8 mouse cellular contexts compared by ENCODE assay signal in genomic region chr10:80575925-80576324, GRCm38 (mm10). TPM values are rescaled to one million over a fixed set of nuclear protein-coding genes. Genes with fewer than 3 reads are reported as not detected.
DNase-seq lines count a peak whose midpoint lies in the region; ATAC-seq lines count a peak whose summit lies in the region.

No protein-coding gene starts in this region.

- H3K27me3 ChIP-seq in neural tube, embryonic 11.5 days (ENCODE audit: control insufficient read depth, insufficient read depth, low read length): no peaks in the 10 kb centered on the region
- H3K27me3 ChIP-seq in limb, embryonic 11.5 days (ENCODE audit: control insufficient read depth, insufficient read depth, low read length): no peaks in the 10 kb centered on the region
- H3K27me3 ChIP-seq in stomach, embryonic 14.5 days (ENCODE audit: control insufficient read depth, insufficient read depth, low read length): no peaks in the 10 kb centered on the region

- ATAC-seq in neural tube, embryonic 11.5 days (ENCODE audit: insufficient read depth, low FRiP score, low TSS enrichment): no peak
- ATAC-seq in limb, embryonic 11.5 days (ENCODE audit: insufficient number of reproducible peaks, low FRiP score, low TSS enrichment, low read depth): no peak
- ATAC-seq in stomach, embryonic 14.5 days (ENCODE audit: insufficient number of reproducible peaks, insufficient read depth, low FRiP score, low read depth): no peak

- intact Hi-C loops in left cerebral cortex, postnatal 25 days (cut with DNase I): loop anchor here (2.0 to 5.0 kb wide), 2 partner anchors 47 to 81 kb away; partner anchors contain the start of genes Btbd2 and Csnk1g2

- no peaks in the 10 kb centered on the region for H3K36me3 ChIP-seq in neural tube, embryonic 11.5 days (ENCODE audit: control insufficient read depth, insufficient read depth, low read length)
- H3K36me3 ChIP-seq in limb, embryonic 11.5 days (ENCODE audit: control insufficient read depth, insufficient read depth, low read length): no peaks in the 10 kb centered on the region
- H3K36me3 ChIP-seq in stomach, embryonic 14.5 days (ENCODE audit: control insufficient read depth, insufficient read depth, low read length): no peaks in the 10 kb centered on the region

- H3K4me2 ChIP-seq in neural tube, embryonic 11.5 days (ENCODE audit: low read depth): peak overlapping the region; percentile 98
- H3K4me2 ChIP-seq in limb, embryonic 11.5 days (ENCODE audit: low read depth, severe bottlenecking): peak overlapping the region; percentile 87
- H3K4me2 ChIP-seq in stomach, embryonic 14.5 days (replicated peaks; ENCODE audit: low read depth, low read length): peak overlapping the region; percentile 65

- H3K27ac ChIP-seq in neural tube, embryonic 11.5 days (ENCODE audit: low read depth, low read length): no peak overlapping the region
- no peak overlapping the region for H3K27ac ChIP-seq in limb, embryonic 11.5 days (replicated peaks; ENCODE audit: low read depth, low read length)
- no peak overlapping the region for H3K27ac ChIP-seq in stomach, embryonic 14.5 days (ENCODE audit: low read length)

- no peaks in the 10 kb centered on the region for H3K9me3 ChIP-seq in neural tube, embryonic 11.5 days (ENCODE audit: control insufficient read depth, low read length)
- no peaks in the 10 kb centered on the region for H3K9me3 ChIP-seq in limb, embryonic 11.5 days (ENCODE audit: control insufficient read depth, low read length)
- H3K9me3 ChIP-seq in stomach, embryonic 14.5 days (ENCODE audit: control insufficient read depth, low read depth, low read length): no peaks in the 10 kb centered on the region

- H3K9ac ChIP-seq in neural tube, embryonic 11.5 days (ENCODE audit: low read length): peak overlapping the region; percentile 74
- peak overlapping the region; percentile 38 for H3K9ac ChIP-seq in limb, embryonic 11.5 days (ENCODE audit: low read length)
- H3K9ac ChIP-seq in stomach, embryonic 14.5 days (replicated peaks; ENCODE audit: low read depth, low read length): peak overlapping the region; percentile 74

- peak; percentile 19 for DNase-seq in embryo, embryonic 10 days (ENCODE audit: low spot score)
- DNase-seq in embryo, embryonic 10.5 days (ENCODE audit: low spot score): no peak
- no peak for DNase-seq in neural tube, embryonic 11.5 days (ENCODE audit: low spot score)
- DNase-seq in neural tube, embryonic 10.5 days (ENCODE audit: extremely low spot score, low spot score): no peak
- DNase-seq in limb, embryonic 11.5 days (ENCODE audit: low spot score): no peak
- no peak for DNase-seq in left cerebral cortex, postnatal 25 days (ENCODE audit: low spot score in 2 of 2)
- DNase-seq in layer of hippocampus, postnatal 14 days (ENCODE audit: low spot score in 2 of 2): no peak

- H3K4me3 ChIP-seq in neural tube, embryonic 11.5 days (ENCODE audit: low read depth, low read length): peak overlapping the region; percentile 78
- H3K4me3 ChIP-seq in limb, embryonic 11.5 days (ENCODE audit: low read depth, low read length): peak overlapping the region; percentile 69
- peak overlapping the region; percentile 82 for H3K4me3 ChIP-seq in stomach, embryonic 14.5 days (ENCODE audit: low read depth, low read length)

- WGBS in neural tube, embryonic 11.5 days: 15% methylated on average over 17 of the region's 17 CpGs
- 16% methylated on average over 17 of the region's 17 CpGs for WGBS in limb, embryonic 11.5 days
- WGBS in stomach, embryonic 14.5 days: 12% methylated on average over 17 of the region's 17 CpGs

- H3K4me1 ChIP-seq in neural tube, embryonic 11.5 days (ENCODE audit: control insufficient read depth, insufficient read depth, low read length): peaks cover 19% of the 10 kb centered on the region
- H3K4me1 ChIP-seq in limb, embryonic 11.5 days (ENCODE audit: control insufficient read depth, insufficient read depth, low read length): peaks cover 24% of the 10 kb centered on the region
- H3K4me1 ChIP-seq in stomach, embryonic 14.5 days (ENCODE audit: control insufficient read depth, insufficient read depth, low read length): peaks cover 46% of the 10 kb centered on the region

RNA-seq across cellular contexts. Expression of gene Klf16, which starts 1.2 kb away (rescaled TPM):
- polyA plus RNA-seq in neural tube, embryonic 11.5 days (2014; fragmentation: Nextera tagmentation; extraction: Ambion mirVana): 4.5 and 5.5 TPM in 2 replicates
- 5.7 and 6.6 TPM in 2 replicates for polyA plus RNA-seq in limb, embryonic 11.5 days (2014; fragmentation: Nextera tagmentation; extraction: Ambion mirVana)
- polyA plus RNA-seq in stomach, embryonic 14.5 days (2014; fragmentation: Nextera tagmentation; extraction: Ambion mirVana): 8.1 and 8.4 TPM in 2 replicates
- total RNA-seq in left cerebral cortex, postnatal 25 days (2021): 10 to 100 TPM; 51.8 to 55.3 TPM
- 10 to 100 TPM; 40.1 to 44.3 TPM for total RNA-seq in layer of hippocampus, postnatal 14 days (2021)

RNA-seq across cellular contexts. Expression of gene Abhd17a, which starts 14.2 kb away (rescaled TPM):
- polyA plus RNA-seq in neural tube, embryonic 11.5 days (2014; fragmentation: Nextera tagmentation; extraction: Ambion mirVana): 119 and 120 TPM in 2 replicates
- 114 and 121 TPM in 2 replicates for polyA plus RNA-seq in limb, embryonic 11.5 days (2014; fragmentation: Nextera tagmentation; extraction: Ambion mirVana)
- 89.7 and 104 TPM in 2 replicates for polyA plus RNA-seq in stomach, embryonic 14.5 days (2014; fragmentation: Nextera tagmentation; extraction: Ambion mirVana)
- 100 to 1,000 TPM; 206 to 216 TPM for total RNA-seq in left cerebral cortex, postnatal 25 days (2021)
- total RNA-seq in layer of hippocampus, postnatal 14 days (2021): 100 to 1,000 TPM; 189 to 197 TPM

RNA-seq across cellular contexts. Expression of gene Rexo1, which starts 14.6 kb away (rescaled TPM):
- 30.7 and 31.4 TPM in 2 replicates for polyA plus RNA-seq in neural tube, embryonic 11.5 days (2014; fragmentation: Nextera tagmentation; extraction: Ambion mirVana)
- 27.2 and 32.6 TPM in 2 replicates for polyA plus RNA-seq in limb, embryonic 11.5 days (2014; fragmentation: Nextera tagmentation; extraction: Ambion mirVana)
- polyA plus RNA-seq in stomach, embryonic 14.5 days (2014; fragmentation: Nextera tagmentation; extraction: Ambion mirVana): 22.9 and 24.3 TPM in 2 replicates
- total RNA-seq in left cerebral cortex, postnatal 25 days (2021): 10 to 100 TPM; 44.8 to 45.7 TPM
- 10 to 100 TPM; 47.0 to 50.5 TPM for total RNA-seq in layer of hippocampus, postnatal 14 days (2021)

RNA-seq across cellular contexts. Expression of gene Scamp4, which starts 26.7 kb away (rescaled TPM):
- 72.1 and 77.7 TPM in 2 replicates for polyA plus RNA-seq in neural tube, embryonic 11.5 days (2014; fragmentation: Nextera tagmentation; extraction: Ambion mirVana)
- 68.8 and 73.0 TPM in 2 replicates for polyA plus RNA-seq in limb, embryonic 11.5 days (2014; fragmentation: Nextera tagmentation; extraction: Ambion mirVana)
- polyA plus RNA-seq in stomach, embryonic 14.5 days (2014; fragmentation: Nextera tagmentation; extraction: Ambion mirVana): 95.9 and 106 TPM in 2 replicates
- 10 to 100 TPM; 40.8 to 42.2 TPM for total RNA-seq in left cerebral cortex, postnatal 25 days (2021)
- 10 to 100 TPM; 38.5 to 40.7 TPM for total RNA-seq in layer of hippocampus, postnatal 14 days (2021)

RNA-seq across cellular contexts. Expression of gene Adat3, which starts 26.8 kb away (rescaled TPM):
- 8.0 and 10.9 TPM in 2 replicates for polyA plus RNA-seq in neural tube, embryonic 11.5 days (2014; fragmentation: Nextera tagmentation; extraction: Ambion mirVana)
- 9.7 and 9.8 TPM in 2 replicates for polyA plus RNA-seq in limb, embryonic 11.5 days (2014; fragmentation: Nextera tagmentation; extraction: Ambion mirVana)
- 7.7 and 7.9 TPM in 2 replicates for polyA plus RNA-seq in stomach, embryonic 14.5 days (2014; fragmentation: Nextera tagmentation; extraction: Ambion mirVana)
- total RNA-seq in left cerebral cortex, postnatal 25 days (2021): 1 to 10 TPM; 3.6 to 4.5 TPM
- total RNA-seq in layer of hippocampus, postnatal 14 days (2021): 1 to 10 TPM; 2.3 to 2.8 TPM
